Mouse (Mus musculus): ENCODE measurements around the gene Wwc2. TPM values are rescaled to one million over a fixed set of nuclear protein-coding genes. Genes with fewer than 3 reads are reported as not detected.
A peak's percentile ranks its signal among the peaks of the same experiment; 100 is the strongest.

Gene Wwc2
- polyA plus RNA-seq, 1 experiment = 10.5 TPM

DNA sequence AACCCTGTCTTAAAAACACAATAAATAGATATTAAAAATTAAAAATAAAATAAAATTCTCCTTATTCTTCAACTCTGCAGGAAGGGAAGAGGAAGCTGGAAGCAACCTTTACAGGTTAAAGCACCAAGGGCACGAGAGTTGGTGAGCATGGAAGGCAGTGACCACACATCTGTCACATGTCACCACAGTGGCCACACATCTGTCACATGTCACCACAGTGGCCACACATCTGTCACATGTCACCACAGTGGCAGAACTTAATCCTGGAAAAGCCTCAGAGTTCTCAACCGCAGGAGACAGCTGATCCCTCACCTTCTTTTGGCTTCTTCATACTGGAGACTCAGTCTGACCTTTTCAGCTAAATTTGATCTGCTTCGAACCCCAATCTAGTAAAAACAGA lies 112.2 kb downstream of the Wwc2 start:
- no peaks in the 10 kb centered on the region for H3K4me1 ChIP-seq (ENCODE audit: control insufficient read depth, insufficient read depth, low read length)
- no peak overlapping the region for H3K27ac ChIP-seq (ENCODE audit: insufficient read depth, low read length)
- TF ChIP-seq CTCF (IDR thresholded peaks at IDR 0.05; ENCODE audit: extremely low read depth, insufficient read depth, low read length) (no peak), POLR2A (IDR thresholded peaks at IDR 0.05; ENCODE audit: extremely low read depth, insufficient read depth, low read length) (no peak)
- no peak overlapping the region for H3K4me3 ChIP-seq (ENCODE audit: insufficient read depth, low read length)

DNA sequence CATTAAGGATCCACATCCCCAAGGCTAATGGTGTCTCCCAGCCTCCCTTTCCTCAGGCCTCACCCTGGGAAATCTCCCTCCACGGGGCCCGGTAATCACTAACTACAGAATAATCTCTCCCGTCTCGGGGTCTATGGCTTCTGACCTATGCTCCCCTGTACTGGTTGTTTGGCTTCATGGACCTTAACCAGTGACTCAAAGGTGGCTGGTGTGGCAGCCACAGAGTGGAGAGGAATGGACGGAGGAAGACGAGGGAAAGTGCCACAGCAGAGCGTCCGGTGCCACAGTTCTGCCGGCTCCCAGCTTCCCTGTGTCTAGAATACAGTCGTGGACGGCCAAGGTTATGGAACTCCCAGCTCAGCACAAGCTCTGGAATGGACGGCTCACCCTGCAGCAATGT lies 114.9 kb downstream of the Wwc2 start:
- Histone ChIP-seq H3K4me1 (ENCODE audit: control insufficient read depth, insufficient read depth, low read length) (no peaks in the 10 kb centered on the region), H3K4me3 (ENCODE audit: insufficient read depth, low read length) (no peak overlapping the region), H3K27ac (ENCODE audit: insufficient read depth, low read length) (no peak overlapping the region)
- TF ChIP-seq POLR2A (IDR thresholded peaks at IDR 0.05; ENCODE audit: extremely low read depth, insufficient read depth, low read length) (no peak), CTCF (IDR thresholded peaks at IDR 0.05; ENCODE audit: extremely low read depth, insufficient read depth, low read length) (no peak)

DNA sequence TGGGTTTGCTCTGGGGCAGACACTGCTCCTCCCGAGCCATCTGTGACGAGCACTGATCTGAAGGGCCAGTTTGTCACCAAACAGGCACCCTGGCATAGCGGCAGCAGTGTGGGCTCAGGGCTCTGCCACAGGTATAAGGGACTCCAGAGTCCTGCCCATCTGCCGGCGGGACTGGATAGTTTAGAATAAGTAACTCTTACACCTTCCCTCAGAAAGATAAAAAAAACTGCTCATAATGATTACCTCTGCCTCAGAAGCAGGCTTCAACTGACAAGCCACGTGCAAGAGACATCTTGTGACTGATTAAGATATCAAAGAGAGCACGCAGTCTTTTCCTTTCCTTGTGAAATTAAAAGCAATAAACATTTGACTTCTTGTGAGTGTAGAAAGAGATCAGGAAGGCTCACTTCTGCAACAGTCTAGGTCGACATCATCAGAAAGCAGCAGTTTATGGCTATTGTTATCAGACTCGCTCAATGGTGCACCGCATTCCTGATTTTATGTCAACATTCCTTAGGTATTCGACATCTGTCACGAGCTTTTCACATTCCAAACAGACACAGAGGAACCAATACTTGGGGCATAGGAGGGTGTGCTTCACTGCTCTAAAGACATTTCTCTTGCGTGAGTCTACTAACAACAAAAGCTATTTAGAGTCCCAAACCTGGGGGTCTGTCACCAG lies 116.1 kb downstream of the Wwc2 start:
- Histone ChIP-seq H3K4me1 (ENCODE audit: control insufficient read depth, insufficient read depth, low read length) (no peaks in the 10 kb centered on the region), H3K4me3 (ENCODE audit: insufficient read depth, low read length) (no peak overlapping the region), H3K27ac (ENCODE audit: insufficient read depth, low read length) (no peak overlapping the region)
- no peak for TF ChIP-seq CTCF (IDR thresholded peaks at IDR 0.05; ENCODE audit: extremely low read depth, insufficient read depth, low read length)

DNA sequence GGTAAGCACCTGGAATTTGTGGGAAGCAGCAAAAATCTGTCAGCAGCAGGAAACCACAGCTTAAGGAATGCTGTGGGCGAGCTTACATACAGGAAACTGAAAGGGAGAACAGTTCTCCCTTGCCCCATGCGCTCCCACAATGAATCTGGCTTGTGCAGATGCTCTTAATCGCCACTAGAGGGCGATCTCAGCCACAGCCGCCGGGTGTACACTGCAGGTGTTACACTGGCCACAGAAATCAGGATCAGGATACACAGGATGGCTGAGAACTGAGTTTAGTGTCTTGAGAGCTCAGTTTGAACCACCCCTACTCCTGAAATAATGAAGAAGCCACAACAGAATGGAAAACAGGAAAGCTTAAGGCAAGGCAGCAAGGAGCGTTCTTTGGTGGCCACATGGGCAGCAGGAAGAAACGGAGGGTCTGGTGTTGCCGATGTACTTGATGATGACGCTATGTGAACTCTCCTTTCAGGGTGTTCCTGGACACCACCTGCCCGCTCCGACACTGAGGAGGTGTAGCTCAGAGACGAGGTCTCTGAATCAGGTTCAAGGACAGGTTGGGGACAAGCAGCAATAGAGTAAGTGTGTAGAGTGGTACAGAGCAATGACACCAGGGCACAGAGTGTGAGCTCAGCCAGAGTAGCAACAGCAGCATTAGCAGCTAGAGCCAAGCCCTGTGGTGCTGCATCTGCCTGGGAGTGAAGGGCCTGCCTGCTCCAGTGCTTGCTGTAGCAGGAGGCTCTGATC lies 118.2 kb downstream of the Wwc2 start:
- Histone ChIP-seq H3K27ac (ENCODE audit: insufficient read depth, low read length) (no peak overlapping the region), H3K4me3 (ENCODE audit: insufficient read depth, low read length) (no peak overlapping the region), H3K4me1 (ENCODE audit: control insufficient read depth, insufficient read depth, low read length) (no peaks in the 10 kb centered on the region)
- TF ChIP-seq CTCF (IDR thresholded peaks at IDR 0.05; ENCODE audit: extremely low read depth, insufficient read depth, low read length) (peak; percentile 88), POLR2A (IDR thresholded peaks at IDR 0.05; ENCODE audit: extremely low read depth, insufficient read depth, low read length) (no peak)

DNA sequence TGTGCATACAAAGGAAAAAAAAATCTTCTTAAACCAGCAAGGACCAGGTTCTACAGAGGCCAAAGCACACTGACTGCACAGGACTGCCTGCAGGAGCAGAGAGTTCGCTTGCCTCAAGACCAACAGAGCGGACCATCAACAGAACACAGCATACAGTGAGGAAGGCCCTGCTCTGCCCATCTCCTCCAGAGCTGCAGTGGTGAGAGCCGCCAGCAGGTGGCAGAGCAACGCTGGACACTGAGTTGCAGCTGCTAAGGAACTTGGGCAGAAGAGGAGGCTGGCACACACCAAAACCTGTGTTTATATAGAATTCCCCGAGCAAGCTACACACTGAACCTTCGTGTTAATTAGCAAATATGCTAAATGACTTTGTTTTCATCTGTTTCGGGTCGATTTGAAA lies 123.7 kb downstream of the Wwc2 start:
- H3K4me3 ChIP-seq (ENCODE audit: insufficient read depth, low read length) = no peak overlapping the region
- H3K4me1 ChIP-seq (ENCODE audit: control insufficient read depth, insufficient read depth, low read length) = no peaks in the 10 kb centered on the region
- H3K27ac ChIP-seq (ENCODE audit: insufficient read depth, low read length) = no peak overlapping the region
- TF ChIP-seq CTCF (IDR thresholded peaks at IDR 0.05; ENCODE audit: extremely low read depth, insufficient read depth, low read length) (peak; percentile 96), POLR2A (IDR thresholded peaks at IDR 0.05; ENCODE audit: extremely low read depth, insufficient read depth, low read length) (no peak)

- Histone ChIP-seq H3K4me1 (ENCODE audit: control insufficient read depth, insufficient read depth, low read length) (no peaks in the 10 kb centered on the region), H3K27ac (ENCODE audit: insufficient read depth, low read length) (no peak overlapping the region), H3K4me3 (ENCODE audit: insufficient read depth, low read length) (no peak overlapping the region)
- TF ChIP-seq POLR2A (IDR thresholded peaks at IDR 0.05; ENCODE audit: extremely low read depth, insufficient read depth, low read length) = no peak
- no peak for TF ChIP-seq CTCF (IDR thresholded peaks at IDR 0.05; ENCODE audit: extremely low read depth, insufficient read depth, low read length)
These were observed 124.2 kb downstream of the Wwc2 start for GRCm38 (mm10) chr8:47866568-47866967.

DNA sequence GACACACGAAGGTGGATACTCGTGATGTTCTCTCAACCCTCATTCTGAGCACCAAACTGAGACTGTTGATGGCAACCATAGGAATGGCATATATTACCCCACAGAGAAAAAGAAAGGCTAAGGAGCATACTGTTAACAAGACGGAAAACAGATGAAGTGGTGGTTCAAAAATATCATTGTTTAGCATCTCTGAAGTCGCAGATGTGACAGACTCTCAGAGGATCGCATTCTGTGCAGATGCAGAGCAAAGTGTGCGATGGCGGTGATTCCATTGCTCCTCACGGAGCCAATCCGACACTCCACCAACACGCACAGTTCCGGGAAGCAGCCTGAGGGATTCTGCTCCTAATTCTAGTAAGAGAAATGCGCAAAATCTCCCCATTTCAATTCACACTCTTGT lies 131.5 kb downstream of the Wwc2 start:
- H3K27ac ChIP-seq (ENCODE audit: insufficient read depth, low read length) = no peak overlapping the region
- TF ChIP-seq POLR2A (IDR thresholded peaks at IDR 0.05; ENCODE audit: extremely low read depth, insufficient read depth, low read length) (no peak; the same call in 1 of the 2 replicates), CTCF (IDR thresholded peaks at IDR 0.05; ENCODE audit: extremely low read depth, insufficient read depth, low read length) (no peak)
- no peaks in the 10 kb centered on the region for H3K4me1 ChIP-seq (ENCODE audit: control insufficient read depth, insufficient read depth, low read length)
- H3K4me3 ChIP-seq (ENCODE audit: insufficient read depth, low read length) = no peak overlapping the region

GRCm38 (mm10) chr8:47853356-47853755 lies 137.4 kb downstream of the Wwc2 start:
- TF ChIP-seq CTCF (IDR thresholded peaks at IDR 0.05; ENCODE audit: extremely low read depth, insufficient read depth, low read length) (no peak), POLR2A (IDR thresholded peaks at IDR 0.05; ENCODE audit: extremely low read depth, insufficient read depth, low read length) (no peak)
- no peak overlapping the region for H3K27ac ChIP-seq (ENCODE audit: insufficient read depth, low read length)

GRCm38 (mm10) chr8:47852737-47853136 lies 138.0 kb downstream of the Wwc2 start:
- no peak overlapping the region for H3K27ac ChIP-seq (ENCODE audit: insufficient read depth, low read length)
- H3K4me1 ChIP-seq (ENCODE audit: control insufficient read depth, insufficient read depth, low read length) = no peaks in the 10 kb centered on the region
- H3K4me3 ChIP-seq (ENCODE audit: insufficient read depth, low read length) = no peak overlapping the region
- TF ChIP-seq POLR2A (IDR thresholded peaks at IDR 0.05; ENCODE audit: extremely low read depth, insufficient read depth, low read length) = no peak
- TF ChIP-seq CTCF (IDR thresholded peaks at IDR 0.05; ENCODE audit: extremely low read depth, insufficient read depth, low read length) = no peak

More at GRCm38 (mm10) chr8:47853356-47853755, 137.4 kb downstream of the Wwc2 start:
- no peak overlapping the region for H3K4me3 ChIP-seq (ENCODE audit: insufficient read depth, low read length)
- H3K4me1 ChIP-seq (ENCODE audit: control insufficient read depth, insufficient read depth, low read length) = no peaks in the 10 kb centered on the region
